Mouse (Mus musculus) forebrain, embryonic 11.5 days (tissue): ENCODE measurements at regions not wholly inside any gene's neighbourhood (a gene's known extent, or its start where the extent isn't known, plus 50 kb on each side); places are given as distances from the start of the nearest gene placed in this dataset.
"Not testable (repeated sequence)": the region's sequence is repeated elsewhere in the genome, so short reads cannot be mapped to it uniquely, and the experiment has no call there.

Experiments
- ATAC-seq: fragments of 200-750 bp; cut with Nextera tagmentation; replicated peaks from 2 replicates; pipeline ENCODE4 v1.8.0; 2017; ENCODE audit warnings: moderate TSS enrichment; ENCODE audit not compliant: low FRiP score
- DNase-seq: peaks from one replicate; pipeline ENCODE4 v3.0.0-alpha.2; 2017; ENCODE audit warnings: low spot score
- H3K27ac ChIP-seq: fragments of 300-500 bp; sonication (generic); 2 replicates; pipeline ENCODE4 v1.5.1; 2014; ENCODE audit warnings: low read depth, low read length
- H3K27me3 ChIP-seq: fragments of 300-500 bp; sonication (generic); 2 replicates; pipeline ENCODE4 v1.6.1; 2014; ENCODE audit warnings: mild to moderate bottlenecking, low read length, mixed read lengths; ENCODE audit not compliant: control insufficient read depth, insufficient read depth
- H3K36me3 ChIP-seq: fragments of 300-500 bp; sonication (generic); 2 replicates; pipeline ENCODE4 v1.6.1; 2014; ENCODE audit warnings: mild to moderate bottlenecking, low read length, moderate library complexity, mixed read lengths; ENCODE audit not compliant: control insufficient read depth, insufficient read depth
- H3K4me1 ChIP-seq: fragments of 300-500 bp; sonication (generic); replicated peaks from 2 replicates; pipeline ENCODE4 v1.6.1; 2014; ENCODE audit warnings: low read length, mixed read lengths; ENCODE audit not compliant: control insufficient read depth, insufficient read depth
- H3K4me2 ChIP-seq: fragments of 300-500 bp; sonication (generic); 2 replicates; pipeline ENCODE4 v1.6.1; 2014; ENCODE audit warnings: low read depth, mild to moderate bottlenecking, low read length, moderate library complexity, mixed read lengths; ENCODE audit not compliant: severe bottlenecking
- H3K4me3 ChIP-seq: fragments of 300-500 bp; sonication (generic); 2 replicates; pipeline ENCODE4 v1.5.1; 2014; ENCODE audit warnings: low read depth, low read length
- H3K9ac ChIP-seq: fragments of 300-500 bp; sonication (generic); 2 replicates; pipeline ENCODE4 v1.6.1; 2014; ENCODE audit warnings: low read length
- H3K9me3 ChIP-seq: fragments of 300-500 bp; sonication (generic); 2 replicates; pipeline ENCODE4 v1.6.1; 2016; ENCODE audit warnings: low read length, mixed read lengths; ENCODE audit not compliant: control insufficient read depth
- WGBS: fragments of 180-500 bp; shearing (Covaris S2); extraction: QIAGEN DNeasy Blood & Tissue Kit; methylation state at CpG from one replicate; pipeline ENCODE4 v1.1.7; 2014; 5-methylcytosine and 5-hydroxymethylcytosine counted together

DNA sequence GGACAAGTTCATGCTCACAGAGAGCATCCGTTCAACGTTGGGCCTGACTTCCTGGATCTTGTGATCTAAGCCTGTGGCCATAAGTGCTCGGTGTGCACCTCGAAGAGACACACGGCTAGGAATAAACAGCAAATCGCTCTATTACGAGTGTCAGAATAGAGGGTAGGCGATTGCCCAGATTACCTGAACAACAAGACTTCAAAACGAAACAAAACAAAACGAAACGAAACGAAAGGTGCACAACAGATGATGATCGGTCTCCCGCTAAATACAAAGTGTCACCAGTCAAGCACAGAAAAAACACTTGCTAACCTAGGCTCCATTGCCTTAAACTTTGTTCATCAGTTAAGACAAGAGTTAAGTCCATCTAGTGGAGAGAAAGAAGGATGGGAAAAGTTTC lies 67.4 kb downstream of the Pdia4 start:
- ATAC-seq, H3K9me3 ChIP-seq, H3K4me3 ChIP-seq, H3K36me3 ChIP-seq, H3K27me3 ChIP-seq, H3K9ac ChIP-seq, H3K27ac ChIP-seq, DNase-seq, H3K4me1 ChIP-seq, H3K4me2 ChIP-seq: not testable (repeated sequence)
- 87% methylated on average over 8 of the region's 14 CpGs for WGBS

DNA sequence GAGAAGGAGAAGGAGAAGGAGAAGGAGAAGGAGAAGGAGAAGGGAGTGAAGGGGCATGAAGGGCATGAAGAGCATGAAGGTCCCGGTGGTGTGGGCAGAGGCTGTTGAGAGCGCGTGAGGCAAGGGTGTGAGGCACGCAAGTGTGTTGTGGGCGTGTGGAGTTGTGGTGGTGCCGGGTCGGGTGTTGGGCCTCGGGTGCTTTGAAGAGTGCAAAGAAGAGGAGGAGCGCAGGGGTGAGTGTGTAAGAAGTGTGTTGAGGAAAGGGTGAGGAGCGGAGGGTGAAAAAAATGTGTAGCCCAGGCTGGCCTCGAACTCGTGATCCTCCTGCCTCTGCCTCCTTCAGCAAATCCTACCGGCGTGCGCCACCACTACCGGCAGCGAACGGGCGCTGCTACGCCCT lies 69.4 kb downstream of the Pdia4 start:
- not testable (repeated sequence) for DNase-seq, H3K9ac ChIP-seq, H3K4me2 ChIP-seq, H3K4me3 ChIP-seq, ATAC-seq, H3K4me1 ChIP-seq, H3K27me3 ChIP-seq, H3K27ac ChIP-seq, H3K36me3 ChIP-seq, H3K9me3 ChIP-seq
- no CpG with 5 or more reads among the region's 20 CpGs for WGBS

DNA sequence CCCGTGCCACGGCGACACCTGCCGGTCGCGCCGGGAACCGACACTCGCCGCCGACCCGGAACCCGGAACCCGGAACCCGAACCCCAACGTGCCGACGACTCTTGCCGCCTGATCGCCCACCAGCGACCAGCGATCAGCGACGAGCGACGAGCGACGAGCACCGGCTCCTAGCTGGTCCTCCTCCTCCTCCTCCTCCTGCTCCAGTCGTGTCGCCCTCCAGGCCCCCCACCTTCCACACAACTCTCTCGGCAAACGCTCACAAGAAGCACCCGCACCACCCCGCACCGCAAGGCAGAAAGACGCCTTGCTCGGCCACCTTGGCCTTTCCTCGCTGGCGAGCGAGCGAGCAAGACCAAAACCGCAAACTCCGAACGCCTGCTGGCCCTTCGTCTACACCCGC lies 73.0 kb downstream of the Pdia4 start:
- peak; percentile 56 for DNase-seq
- H3K36me3 ChIP-seq, ATAC-seq, H3K9me3 ChIP-seq, H3K9ac ChIP-seq, H3K27me3 ChIP-seq, H3K4me1 ChIP-seq, H3K27ac ChIP-seq: not testable (repeated sequence)
- peak overlapping the region; percentile 27 for H3K4me3 ChIP-seq
- H3K4me2 ChIP-seq, result 0 out of 2 replicates have a peak overlapping the region, but pooled peaks have one; percentile 21
- WGBS, result 14% methylated on average over 14 of the region's 47 CpGs

DNA sequence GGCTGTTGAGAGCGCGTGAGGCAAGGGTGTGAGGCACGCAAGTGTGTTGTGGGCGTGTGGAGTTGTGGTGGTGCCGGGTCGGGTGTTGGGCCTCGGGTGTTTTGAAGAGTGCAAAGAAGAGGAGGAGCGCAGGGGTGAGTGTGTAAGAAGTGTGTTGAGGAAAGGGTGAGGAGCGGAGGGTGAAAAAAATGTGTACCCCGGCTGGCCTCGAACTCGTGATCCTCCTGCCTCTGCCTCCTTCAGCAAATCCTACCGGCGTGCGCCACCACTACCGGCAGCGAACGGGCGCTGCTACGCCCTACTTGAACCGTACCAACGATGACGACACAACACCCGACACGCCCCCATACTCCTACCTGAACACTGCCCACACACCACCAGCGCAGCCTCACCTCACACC lies 73.5 kb downstream of the Pdia4 start:
- WGBS, result 17% methylated on average over 11 of the region's 26 CpGs

DNA sequence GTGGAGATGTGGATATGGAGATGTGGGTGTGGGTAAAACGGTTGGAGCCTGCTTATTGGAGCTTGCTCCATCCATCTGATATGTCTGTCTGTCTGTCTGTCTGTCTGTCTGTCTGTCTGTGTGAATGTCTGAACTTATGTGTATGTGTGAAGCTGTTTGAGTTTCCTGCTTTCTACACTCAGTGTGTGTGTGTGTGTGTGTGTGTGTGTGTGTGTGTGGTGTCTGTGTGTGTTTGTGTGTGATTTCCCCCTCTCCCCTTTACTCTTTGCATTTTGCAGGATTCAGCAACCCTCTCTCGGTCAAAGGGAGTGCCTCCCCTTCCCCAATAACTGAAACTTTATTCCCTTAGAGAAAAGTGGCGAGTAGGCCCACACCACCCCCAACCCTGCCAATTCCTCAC lies 75.3 kb downstream of the Pdia4 start:
- not testable (repeated sequence) for DNase-seq, H3K27me3 ChIP-seq, H3K27ac ChIP-seq, H3K4me3 ChIP-seq, H3K4me1 ChIP-seq, H3K9ac ChIP-seq, H3K36me3 ChIP-seq, H3K4me2 ChIP-seq, H3K9me3 ChIP-seq, ATAC-seq
- WGBS, result no CpG with 5 or more reads among the region's 3 CpGs

More for the DNA sequence above, 73.5 kb downstream of the Pdia4 start:
- not testable (repeated sequence) for DNase-seq, H3K9me3 ChIP-seq, H3K27ac ChIP-seq, ATAC-seq, H3K27me3 ChIP-seq, H3K36me3 ChIP-seq, H3K4me1 ChIP-seq, H3K4me2 ChIP-seq, H3K9ac ChIP-seq, H3K4me3 ChIP-seq
